Mouse (Mus musculus): Measurements from ENCODE around the gene Il10rb. TPM values are rescaled to one million over a fixed set of nuclear protein-coding genes. Genes with fewer than 3 reads are reported as not detected.

Gene Il10rb
- total and polyA plus RNA-seq, 3 experiments, result 32.1 to 37.9 (median 36.1) TPM

DNA sequence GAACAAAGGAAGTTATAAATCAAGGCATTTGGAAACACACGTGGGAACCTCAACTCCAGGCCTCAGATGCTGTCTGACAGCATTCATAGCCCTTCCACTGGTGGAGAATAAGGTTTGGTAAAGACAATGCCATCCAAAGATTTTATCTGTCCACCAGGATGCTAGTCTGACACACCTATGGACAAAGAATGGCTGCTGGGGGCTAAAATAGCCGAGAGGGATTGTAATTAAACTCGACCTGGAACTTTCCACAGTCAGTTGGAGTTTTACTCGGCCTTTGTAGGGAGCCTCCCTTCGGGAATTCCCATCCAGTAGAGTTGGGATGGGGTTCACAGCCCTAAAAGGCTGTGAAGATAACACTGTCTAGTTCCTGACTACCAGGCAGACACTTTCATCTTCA is 21.5 kb downstream of the Il10rb start:
- no peak for TF ChIP-seq CHD1 (IDR thresholded peaks at IDR 0.05; ENCODE audit: low read depth, low read length)
- no peak for TF ChIP-seq IRF4 (IDR thresholded peaks at IDR 0.05; ENCODE audit: low read depth, low read length)
- TF ChIP-seq MAZ (IDR thresholded peaks at IDR 0.05; ENCODE audit: low read depth, low read length), result no peak
- no peak for TF ChIP-seq ZMIZ1 (IDR thresholded peaks at IDR 0.05; ENCODE audit: low read depth, low read length)
- TF ChIP-seq NRF1 (IDR thresholded peaks at IDR 0.05; ENCODE audit: low read depth, low read length), result no peak
- no peak for DNase-seq (ENCODE audit: extremely low read depth)
- Histone ChIP-seq H3K9ac (ENCODE audit: insufficient read depth, low read depth) (no peak overlapping the region), H3K9me3 (replicated peaks; ENCODE audit: low read length) (peaks cover 31% of the 10 kb centered on the region), H3K27me3 (replicated peaks) (no peaks in the 10 kb centered on the region), H3K27ac (ENCODE audit: insufficient read depth, low read depth) (no peak overlapping the region), H3K79me2 (replicated peaks; ENCODE audit: control insufficient read depth, extremely low read depth, insufficient read depth, poor library complexity, severe bottlenecking) (no peaks in the 10 kb centered on the region), H3K4me3 (replicated peaks in 1 of 3; ENCODE audit: low read depth in 2 of 3, low read length in 2 of 3, poor library complexity in 1 of 3) (no peak overlapping the region), H3K4me1 (ENCODE audit: control insufficient read depth in 1 of 2, insufficient read depth in 2 of 2) (peaks cover 7 to 34% of the 10 kb centered on the region in 2 experiments), H3K36me3 (replicated peaks in 1 of 2; ENCODE audit: control insufficient read depth in 1 of 2, insufficient read depth in 1 of 2, low read length in 1 of 2) (peaks cover 40 to 69% of the 10 kb centered on the region in 2 experiments), H3K4me2 (ENCODE audit: insufficient read depth, low read depth, poor library complexity, severe bottlenecking) (no peak overlapping the region)
- in situ Hi-C loops (cut with MboI; ENCODE audit: low pct_ligation_motif_present, low pct_unique_long_range_greater_than_20kb, low sequenced_read_pairs), result no loop called here
- dilution Hi-C loops (cut with MboI; ENCODE audit: extremely low pct_ligation_motif_present, extremely low pct_unique_long_range_greater_than_20kb, low sequenced_read_pairs), result no loop called here

DNA sequence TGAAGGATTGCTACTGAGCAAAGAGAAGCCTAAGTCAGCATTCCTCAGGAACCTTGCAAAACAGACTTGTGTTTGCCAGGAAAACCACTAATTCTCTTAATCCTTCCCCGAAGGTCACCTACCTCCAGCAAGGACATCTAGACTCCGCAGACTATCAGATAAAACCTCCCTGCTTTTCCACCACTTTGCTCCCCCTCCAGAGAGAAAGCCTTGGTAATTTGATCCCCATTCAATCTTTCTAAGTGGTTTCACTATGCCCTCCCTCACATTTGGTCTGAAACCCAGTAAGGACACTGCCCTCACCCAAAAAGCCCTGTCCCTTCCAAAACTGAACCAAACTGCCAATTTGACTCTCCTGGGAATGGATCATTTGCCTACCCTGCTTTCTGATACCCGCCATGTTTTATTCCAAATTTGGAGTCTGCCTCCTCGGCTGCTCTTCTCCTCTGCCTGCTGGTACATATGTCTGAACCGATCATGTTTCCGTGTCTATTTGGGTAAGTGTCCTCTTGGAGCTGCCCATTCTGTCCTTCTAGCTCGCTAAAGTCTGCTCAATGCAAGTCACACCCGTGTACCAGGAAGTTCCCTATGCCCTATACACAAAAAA is 22.4 kb downstream of the Il10rb start:
- Histone ChIP-seq H3K36me3 (replicated peaks in 1 of 2; ENCODE audit: control insufficient read depth in 1 of 2, insufficient read depth in 1 of 2, low read length in 1 of 2) (peaks cover 33 to 61% of the 10 kb centered on the region in 2 experiments), H3K9ac (ENCODE audit: insufficient read depth, low read depth) (no peak overlapping the region), H3K27me3 (replicated peaks) (no peaks in the 10 kb centered on the region), H3K4me2 (ENCODE audit: insufficient read depth, low read depth, poor library complexity, severe bottlenecking) (no peak overlapping the region), H3K4me1 (ENCODE audit: control insufficient read depth in 1 of 2, insufficient read depth in 2 of 2) (peaks cover 14 to 38% of the 10 kb centered on the region in 2 experiments), H3K4me3 (replicated peaks in 1 of 3; ENCODE audit: low read depth in 2 of 3, low read length in 2 of 3, poor library complexity in 1 of 3) (no peak overlapping the region), H3K9me3 (replicated peaks; ENCODE audit: low read length) (peaks cover 31% of the 10 kb centered on the region), H3K27ac (ENCODE audit: insufficient read depth, low read depth) (no peak overlapping the region), H3K79me2 (replicated peaks; ENCODE audit: control insufficient read depth, extremely low read depth, insufficient read depth, poor library complexity, severe bottlenecking) (no peaks in the 10 kb centered on the region)
- TF ChIP-seq MAX (IDR thresholded peaks at IDR 0.05; ENCODE audit: low read length) (no peak), HCFC1 (IDR thresholded peaks at IDR 0.05; ENCODE audit: low read depth, low read length) (no peak), UBTF (IDR thresholded peaks at IDR 0.05; ENCODE audit: low read depth, low read length) (no peak), NRF1 (IDR thresholded peaks at IDR 0.05; ENCODE audit: low read depth, low read length) (no peak), JUN (IDR thresholded peaks at IDR 0.05; ENCODE audit: insufficient read depth, low read depth, low read length) (no peak), BHLHE40 (IDR thresholded peaks at IDR 0.05; ENCODE audit: low read depth, low read length) (no peak), RCOR1 (conservative IDR thresholded peaks at IDR 0.05; ENCODE audit: low read depth, low read length) (no peak), SMC3 (IDR thresholded peaks at IDR 0.05; ENCODE audit: low read depth, low read length) (no peak), CTCF (conservative IDR thresholded peaks at IDR 0.05 in 1 of 2, IDR thresholded peaks at IDR 0.05 in 1 of 2; ENCODE audit: low read depth in 2 of 2, low read length in 2 of 2) (no peak), KAT2A (IDR thresholded peaks at IDR 0.05; ENCODE audit: insufficient replicate concordance, low read length) (no peak), MAFK (IDR thresholded peaks at IDR 0.05; ENCODE audit: insufficient replicate concordance, low read length) (no peak), ETS1 (conservative IDR thresholded peaks at IDR 0.05; ENCODE audit: low read depth, low read length) (no peak), ZKSCAN1 (IDR thresholded peaks at IDR 0.05; ENCODE audit: borderline replicate concordance, low read depth, low read length) (no peak), POLR2AphosphoS2 (IDR thresholded peaks at IDR 0.05; ENCODE audit: low read depth, low read length) (no peak), IRF4 (IDR thresholded peaks at IDR 0.05; ENCODE audit: low read depth, low read length) (no peak), GABPA (IDR thresholded peaks at IDR 0.05; ENCODE audit: insufficient replicate concordance, low read depth, low read length) (no peak)
- in situ Hi-C loops (cut with MboI; ENCODE audit: low pct_ligation_motif_present, low pct_unique_long_range_greater_than_20kb, low sequenced_read_pairs), result no loop called here
- dilution Hi-C loops (cut with MboI; ENCODE audit: extremely low pct_ligation_motif_present, extremely low pct_unique_long_range_greater_than_20kb, low sequenced_read_pairs), result no loop called here
- DNase-seq (ENCODE audit: extremely low read depth), result no peak

Data from CH12.LX (cell line).